In the genomic region with DNA sequence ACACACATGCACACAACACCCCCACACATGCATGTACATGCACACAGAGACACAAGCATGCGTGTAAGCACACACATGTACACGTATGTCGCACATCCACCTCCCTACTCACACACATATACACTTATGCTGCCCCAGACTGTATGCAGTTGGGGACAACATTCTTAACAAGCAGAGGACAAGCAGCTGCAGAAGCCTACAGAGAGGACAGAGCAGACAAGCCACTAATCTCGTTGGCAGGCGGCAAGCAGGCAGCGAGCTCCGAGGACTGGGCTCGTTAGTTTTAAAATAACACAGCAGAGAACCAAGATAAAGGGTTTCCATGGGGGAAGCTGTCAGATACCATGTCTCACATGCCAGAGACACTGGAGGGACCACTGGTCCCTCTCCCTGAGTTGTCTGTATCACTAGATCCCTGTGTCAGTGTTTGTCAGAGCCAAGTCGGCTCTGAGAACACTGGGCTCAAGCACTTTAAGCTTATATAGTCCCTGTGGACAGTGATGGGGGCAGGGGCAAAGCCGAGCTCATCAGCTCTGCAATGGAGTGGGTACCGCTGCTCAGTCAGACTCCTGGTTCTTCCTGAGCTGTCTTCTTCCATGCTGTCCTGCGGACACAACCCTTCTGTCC, we compare ENCODE assay signal across 14 mouse cellular contexts.
A peak's percentile ranks its signal among the peaks of the same experiment; 100 is the strongest.
DNase-seq lines count a peak whose midpoint lies in the region; ATAC-seq and TF ChIP-seq lines count a peak whose summit lies in the region.
"Had no signal": no experiment of that assay in that cellular context is flagged by ENCODE, and none has a peak within 500 bp of the region (broad histone marks: within the 10 kb centered on the region; RNA-seq: fewer than 3 reads in every experiment).

No protein-coding gene starts in this region.

- no peak for ATAC-seq in forebrain, embryonic 14.5 days
- peak; percentile 18; the same call in 1 of the 2 replicates for ATAC-seq in forebrain, postnatal 0 days
- ATAC-seq in midbrain, embryonic 14.5 days (ENCODE audit: low FRiP score, low TSS enrichment): no peak

- peaks cover 7% of the 10 kb centered on the region; the same call in 1 of the 2 replicates for H3K4me1 ChIP-seq in forebrain, embryonic 14.5 days (ENCODE audit: control insufficient read depth, insufficient read depth, low read length)
- H3K4me1 ChIP-seq in forebrain, embryonic 10.5 days: peaks cover 16% of the 10 kb centered on the region
- H3K4me1 ChIP-seq in forebrain, postnatal 0 days (ENCODE audit: insufficient read depth): peaks cover 4% of the 10 kb centered on the region; the same call in 1 of the 2 replicates
- peaks cover 11% of the 10 kb centered on the region; the same call in 1 of the 2 replicates for H3K4me1 ChIP-seq in midbrain, embryonic 14.5 days (ENCODE audit: control insufficient read depth, insufficient read depth, low read length)
- H3K4me1 ChIP-seq: embryonic facial prominence, embryonic 15.5 days; liver, embryonic 13.5 days had no signal

- 0 out of 2 replicates have a peak overlapping the region, but pooled peaks have one; percentile 2 for H3K27ac ChIP-seq in forebrain, embryonic 14.5 days (ENCODE audit: low read depth, low read length)
- no peak overlapping the region for H3K27ac ChIP-seq in forebrain, embryonic 10.5 days
- H3K27ac ChIP-seq in left cerebral cortex, adult 2 months: peak overlapping the region; percentile 64
- H3K27ac ChIP-seq in forebrain, postnatal 0 days (ENCODE audit: low read depth, low read length): peak overlapping the region; percentile 50; the same call in 1 of the 2 replicates
- peak overlapping the region; percentile 52; the same call in 1 of the 2 replicates for H3K27ac ChIP-seq in midbrain, embryonic 14.5 days (replicated peaks; ENCODE audit: low read depth, low read length)
- H3K27ac ChIP-seq: embryonic facial prominence, embryonic 15.5 days; liver, embryonic 13.5 days had no signal

- DNase-seq in forebrain, embryonic 14.5 days (ENCODE audit: low spot score): no peak
- DNase-seq in forebrain, embryonic 10.5 days (ENCODE audit: extremely low spot score, low spot score): no peak
- DNase-seq in left cerebral cortex, adult 2 months (ENCODE audit: extremely low spot score in 1 of 2, low spot score in 2 of 2): no peak
- no peak for DNase-seq in left cerebral cortex, adult 11 months (ENCODE audit: low spot score)
- no peak for DNase-seq in forebrain, postnatal 0 days
- DNase-seq in midbrain, embryonic 14.5 days: peak; percentile 47
- no peak for DNase-seq in retina, embryonic 14.5 days (ENCODE audit: low spot score)
- DNase-seq in embryo, embryonic 10.5 days (ENCODE audit: low spot score): no peak
- DNase-seq: adrenal gland, postnatal 14 days; cerebellum, postnatal 36 days; kidney, adult 2 months; liver, embryonic 13.5 days; lung, postnatal 14 days had no signal

- H3K4me2 ChIP-seq in forebrain, embryonic 14.5 days (ENCODE audit: low read length): no peak overlapping the region
- H3K4me2 ChIP-seq in forebrain, postnatal 0 days (ENCODE audit: low read depth): no peak overlapping the region
- no peak overlapping the region for H3K4me2 ChIP-seq in midbrain, embryonic 14.5 days (ENCODE audit: low read length)
- H3K4me2 ChIP-seq: embryonic facial prominence, embryonic 15.5 days; liver, embryonic 13.5 days had no signal

- H3K36me3 ChIP-seq in forebrain, embryonic 14.5 days (ENCODE audit: control insufficient read depth, insufficient read depth, low read length): no peaks in the 10 kb centered on the region
- no peaks in the 10 kb centered on the region for H3K36me3 ChIP-seq in forebrain, embryonic 10.5 days (replicated peaks)
- no peaks in the 10 kb centered on the region for H3K36me3 ChIP-seq in forebrain, postnatal 0 days (ENCODE audit: insufficient read depth)
- H3K36me3 ChIP-seq in midbrain, embryonic 14.5 days (ENCODE audit: control insufficient read depth, insufficient read depth, low read length): no peaks in the 10 kb centered on the region
- H3K36me3 ChIP-seq: embryonic facial prominence, embryonic 15.5 days; liver, embryonic 13.5 days had no signal

- no peak overlapping the region for H3K4me3 ChIP-seq in forebrain, embryonic 14.5 days (ENCODE audit: low read depth, low read length)
- H3K4me3 ChIP-seq in forebrain, embryonic 10.5 days: no peak overlapping the region
- no peak overlapping the region for H3K4me3 ChIP-seq in left cerebral cortex, adult 2 months
- H3K4me3 ChIP-seq in forebrain, postnatal 0 days (ENCODE audit: low read depth, low read length): no peak overlapping the region
- H3K4me3 ChIP-seq in midbrain, embryonic 14.5 days (replicated peaks; ENCODE audit: low read depth, low read length): no peak overlapping the region
- H3K4me3 ChIP-seq: embryonic facial prominence, embryonic 15.5 days; liver, embryonic 13.5 days had no signal

- H3K9me3 ChIP-seq in forebrain, embryonic 14.5 days (replicated peaks; ENCODE audit: control insufficient read depth, low read length): no peaks in the 10 kb centered on the region
- no peaks in the 10 kb centered on the region for H3K9me3 ChIP-seq in forebrain, embryonic 10.5 days
- no peaks in the 10 kb centered on the region for H3K9me3 ChIP-seq in forebrain, postnatal 0 days (ENCODE audit: low read length)
- H3K9me3 ChIP-seq in midbrain, embryonic 14.5 days (ENCODE audit: control insufficient read depth, low read length): no peaks in the 10 kb centered on the region
- H3K9me3 ChIP-seq: embryonic facial prominence, embryonic 15.5 days; liver, embryonic 13.5 days had no signal

- H3K9ac ChIP-seq in forebrain, embryonic 14.5 days (ENCODE audit: low read length): no peak overlapping the region
- H3K9ac ChIP-seq in forebrain, postnatal 0 days: no peak overlapping the region
- H3K9ac ChIP-seq in midbrain, embryonic 14.5 days (replicated peaks; ENCODE audit: low read length): no peak overlapping the region
- H3K9ac ChIP-seq: embryonic facial prominence, embryonic 15.5 days; liver, embryonic 13.5 days had no signal

- H3K27me3 ChIP-seq in forebrain, embryonic 14.5 days (replicated peaks; ENCODE audit: control insufficient read depth, insufficient read depth, low read length): no peaks in the 10 kb centered on the region
- H3K27me3 ChIP-seq in forebrain, embryonic 10.5 days (ENCODE audit: poor library complexity, severe bottlenecking): no peaks in the 10 kb centered on the region
- no peaks in the 10 kb centered on the region for H3K27me3 ChIP-seq in forebrain, postnatal 0 days (ENCODE audit: insufficient read depth, low read length)
- H3K27me3 ChIP-seq in midbrain, embryonic 14.5 days (ENCODE audit: control insufficient read depth, insufficient read depth, low read length): no peaks in the 10 kb centered on the region
- H3K27me3 ChIP-seq: embryonic facial prominence, embryonic 15.5 days; liver, embryonic 13.5 days had no signal

- TF ChIP-seq CTCF in left cerebral cortex, adult 2 months (IDR thresholded peaks at IDR 0.05): no peak
- TF ChIP-seq CTCF in forebrain, postnatal 0 days (IDR thresholded peaks at IDR 0.05; ENCODE audit: low read depth): no peak

- intact Hi-C loops in left cerebral cortex, adult 2 months (cut with DNase I): loop anchor here (2.0 kb wide), 1 partner anchor 31 kb away; no protein-coding TSS in a partner anchor

- WGBS in forebrain, embryonic 14.5 days: 61% methylated on average over 12 of the region's 12 CpGs
- WGBS in forebrain, embryonic 10.5 days: 70% methylated on average over 12 of the region's 12 CpGs
- WGBS in forebrain, postnatal 0 days: 54% methylated on average over 12 of the region's 12 CpGs
- 52% methylated on average over 12 of the region's 12 CpGs for WGBS in midbrain, embryonic 14.5 days
